Mouse (Mus musculus): ENCODE results near the gene Spink2.

Spink2 gene

DNA sequence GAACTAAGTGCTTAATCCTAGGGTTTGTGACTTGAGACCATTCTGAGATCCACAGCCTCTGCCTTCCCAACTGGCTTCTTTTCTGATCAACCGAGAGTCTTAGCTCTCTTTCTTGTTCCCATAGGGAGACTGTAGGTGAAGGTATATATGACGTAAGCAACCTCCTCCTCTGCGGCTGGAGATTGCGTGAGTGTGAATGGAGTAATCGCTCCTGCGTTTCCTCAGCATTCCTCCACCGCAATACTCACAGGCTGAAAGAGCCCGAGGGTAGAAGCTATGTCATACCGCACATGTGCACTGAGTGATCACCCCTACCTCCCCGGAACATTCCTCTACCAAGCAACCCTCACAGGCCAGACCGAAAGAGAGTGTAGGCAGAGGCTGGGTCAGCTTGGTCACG lies 55.7 kb downstream of the Spink2 start:
- in situ Hi-C loops (cut with MboI, MseI) = loop anchor here in 1 of 2 experiments (5.0 to 10.0 kb wide), 2 partner anchors 68 to 1139 kb away; no protein-coding TSS in a partner anchor
